Mouse (Mus musculus): ENCODE measurements around the gene Tsr3. TPM values are rescaled to one million over a fixed set of nuclear protein-coding genes. Genes with fewer than 3 reads are reported as not detected.
"Not testable (repeated sequence)": the region's sequence is repeated elsewhere in the genome, so short reads cannot be mapped to it uniquely, and the experiment has no call there.

Tsr3 gene
- 19.8 and 20.5 TPM in 2 replicates for total RNA-seq (2017)

DNA sequence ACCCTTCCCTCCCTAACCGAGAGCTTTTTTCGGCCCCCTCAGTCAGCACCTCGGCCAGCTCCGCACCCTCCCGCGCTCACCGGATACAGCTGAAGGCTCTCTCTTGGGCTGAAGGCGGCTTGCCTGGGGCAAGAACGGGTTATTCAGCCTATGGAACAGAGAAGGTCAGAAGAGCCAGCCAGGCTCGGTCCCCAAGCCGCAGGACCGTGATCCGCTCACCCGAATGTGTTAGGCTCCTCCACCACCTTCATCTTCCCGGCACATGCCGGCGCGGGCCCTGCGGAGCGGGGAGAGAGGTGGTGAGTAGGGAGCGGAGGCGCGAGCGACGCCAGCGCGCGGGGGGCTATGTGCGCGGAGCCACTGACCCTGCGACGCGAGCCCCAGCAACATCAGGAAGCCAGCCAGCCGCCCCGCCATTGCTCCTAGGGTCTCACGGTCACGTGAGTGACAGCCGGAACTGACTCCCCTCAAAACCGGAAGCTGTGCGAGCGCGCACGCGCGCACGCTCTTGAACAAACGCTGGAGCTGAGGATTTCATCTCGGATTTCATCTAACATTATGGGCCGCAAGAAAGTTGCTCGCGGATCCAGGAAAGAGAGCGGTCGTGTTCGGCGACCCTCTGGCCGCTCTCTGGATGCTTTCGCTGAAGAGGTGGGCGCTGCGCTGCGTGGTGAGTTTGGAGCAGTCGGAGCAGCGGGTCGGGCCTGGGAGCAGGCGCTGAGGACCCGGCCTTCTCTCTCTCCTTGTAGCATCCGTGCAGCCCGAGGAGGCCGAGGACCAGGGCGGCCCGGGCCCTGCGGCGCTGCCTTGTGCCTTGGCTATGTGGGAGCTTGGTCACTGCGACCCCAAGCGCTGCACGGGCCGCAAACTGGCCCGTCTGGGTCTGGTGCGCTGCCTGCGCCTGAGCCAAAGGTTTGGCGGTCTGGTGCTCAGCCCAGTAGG lies at the start of gene Tsr3, which contains the start of gene Gnptg:
TSS of gene Tsr3 (plus strand) at position 476 of the 942 bp plus-strand sequence.
TSS of gene Gnptg (minus strand) at position 430 of the 942 bp plus-strand sequence.
- peak; percentile 59 for ATAC-seq (ENCODE audit: extremely low read depth, insufficient number of reproducible peaks, low FRiP score, poor library complexity, severe bottlenecking)

DNA sequence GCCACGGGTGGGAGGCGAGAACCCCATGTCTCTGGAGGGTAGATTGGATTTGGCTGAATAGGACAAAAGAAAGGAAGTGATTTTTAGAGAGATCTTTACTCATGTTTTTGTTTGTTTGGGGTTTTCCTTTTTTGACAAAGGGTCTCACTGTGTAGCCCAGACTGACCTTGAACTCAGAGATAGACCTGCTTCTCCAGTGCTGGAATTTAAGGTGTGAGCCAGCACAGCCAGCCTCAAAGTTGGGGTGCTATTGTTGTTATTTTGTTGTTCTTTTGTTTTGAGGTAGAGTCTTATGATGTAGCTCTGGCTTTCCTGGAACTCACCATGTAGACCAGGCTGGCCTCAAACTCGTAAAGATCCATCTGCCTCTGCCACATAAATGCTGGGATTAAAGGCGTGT lies 37.6 kb upstream of the Tsr3 start:
- ATAC-seq (ENCODE audit: extremely low read depth, insufficient number of reproducible peaks, low FRiP score, poor library complexity, severe bottlenecking): no peak

DNA sequence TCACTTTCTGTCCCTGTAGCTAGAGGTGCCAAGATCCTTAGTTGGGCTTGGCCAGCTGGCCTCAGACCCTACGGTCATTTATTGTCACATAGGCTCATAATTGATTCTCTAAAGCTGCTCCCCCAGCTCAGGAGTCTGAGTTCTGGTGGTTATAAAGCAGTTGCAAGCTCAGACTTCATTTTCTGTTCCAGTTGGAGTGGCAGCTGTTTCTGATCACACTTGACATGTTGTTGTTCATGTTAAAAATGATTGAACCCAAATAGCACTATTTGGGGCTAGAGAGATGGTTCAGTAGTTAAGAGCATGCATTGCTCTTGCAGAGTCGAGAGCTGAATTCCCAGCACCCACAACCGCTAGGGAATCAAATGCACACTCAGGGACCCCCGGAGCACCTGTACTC lies 30.0 kb upstream of the Tsr3 start:
- no peak for ATAC-seq (ENCODE audit: extremely low read depth, insufficient number of reproducible peaks, low FRiP score, poor library complexity, severe bottlenecking)

DNA sequence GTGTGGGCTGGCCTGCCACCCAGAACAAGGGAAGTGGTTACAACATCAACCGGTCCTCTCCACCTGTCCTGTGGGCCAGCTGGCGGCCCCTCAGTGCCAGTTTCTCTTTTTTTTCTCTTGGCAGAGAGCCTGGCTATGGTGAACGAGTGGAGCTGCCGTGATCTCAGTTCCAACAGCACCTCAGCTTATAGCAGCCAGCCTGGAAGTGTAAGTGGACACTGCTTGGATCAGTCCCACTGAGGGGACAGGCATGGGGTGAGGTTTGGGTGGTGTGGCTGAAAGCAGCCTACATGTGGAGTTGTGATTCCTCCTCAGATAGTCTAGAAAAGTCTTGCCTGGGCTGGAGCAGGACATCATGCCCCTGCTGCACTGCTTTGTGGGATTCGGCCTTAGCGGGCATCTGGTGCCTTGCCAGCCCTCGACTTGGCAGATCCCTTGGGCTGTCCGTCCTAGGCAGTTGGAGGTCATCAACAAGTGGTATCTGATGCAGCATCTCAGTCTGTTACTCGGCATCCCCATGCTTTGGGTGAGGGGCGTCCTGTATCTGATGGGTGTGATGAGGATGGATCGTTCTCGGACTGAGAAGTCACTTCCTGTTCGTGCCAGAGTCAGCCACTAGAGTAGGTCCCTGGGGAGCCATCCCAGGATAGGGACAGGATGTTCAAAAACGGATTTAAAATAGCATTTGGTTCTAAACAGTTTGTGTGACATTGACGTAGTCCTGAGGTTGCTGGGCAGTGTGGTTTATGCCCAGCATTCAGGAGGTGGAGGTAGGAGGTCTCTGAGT lies 29.1 kb upstream of the Tsr3 start:
- no peak for ATAC-seq (ENCODE audit: extremely low read depth, insufficient number of reproducible peaks, low FRiP score, poor library complexity, severe bottlenecking)

GRCm38 (mm10) chr17:25211705-25212104 lies 28.3 kb upstream of the Tsr3 start:
- no peak for ATAC-seq (ENCODE audit: extremely low read depth, insufficient number of reproducible peaks, low FRiP score, poor library complexity, severe bottlenecking)

- ATAC-seq (ENCODE audit: extremely low read depth, insufficient number of reproducible peaks, low FRiP score, poor library complexity, severe bottlenecking): no peak
These were observed 24.5 kb upstream of the Tsr3 start for GRCm38 (mm10) chr17:25215431-25215830.

DNA sequence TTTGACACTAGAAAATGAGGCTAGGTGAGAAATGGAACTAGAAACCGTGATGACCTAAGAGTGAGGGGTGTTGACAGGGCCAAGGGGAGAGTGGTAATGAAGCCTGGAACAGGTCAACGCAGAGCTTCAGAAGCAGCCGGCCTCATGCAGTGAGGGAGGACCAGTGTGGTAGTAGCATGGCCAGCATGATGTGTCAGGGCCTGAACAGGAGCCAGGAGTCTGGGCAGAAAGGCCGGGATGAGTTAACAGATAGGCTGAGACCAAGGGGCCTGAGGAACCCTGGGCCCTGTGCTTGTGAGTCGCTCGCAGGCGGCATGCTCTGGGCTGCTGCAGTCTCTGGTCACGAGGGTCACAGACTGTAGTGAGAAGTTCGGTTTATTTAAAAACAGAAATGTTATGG lies 21.0 kb upstream of the Tsr3 start:
- no peak for ATAC-seq (ENCODE audit: extremely low read depth, insufficient number of reproducible peaks, low FRiP score, poor library complexity, severe bottlenecking)

GRCm38 (mm10) chr17:25219492-25220295 lies 20.3 kb upstream of the Tsr3 start:
- no peak for ATAC-seq (ENCODE audit: extremely low read depth, insufficient number of reproducible peaks, low FRiP score, poor library complexity, severe bottlenecking)

- no peak for ATAC-seq (ENCODE audit: extremely low read depth, insufficient number of reproducible peaks, low FRiP score, poor library complexity, severe bottlenecking)
These were observed 19.2 kb upstream of the Tsr3 start for GRCm38 (mm10) chr17:25220746-25221145.

DNA sequence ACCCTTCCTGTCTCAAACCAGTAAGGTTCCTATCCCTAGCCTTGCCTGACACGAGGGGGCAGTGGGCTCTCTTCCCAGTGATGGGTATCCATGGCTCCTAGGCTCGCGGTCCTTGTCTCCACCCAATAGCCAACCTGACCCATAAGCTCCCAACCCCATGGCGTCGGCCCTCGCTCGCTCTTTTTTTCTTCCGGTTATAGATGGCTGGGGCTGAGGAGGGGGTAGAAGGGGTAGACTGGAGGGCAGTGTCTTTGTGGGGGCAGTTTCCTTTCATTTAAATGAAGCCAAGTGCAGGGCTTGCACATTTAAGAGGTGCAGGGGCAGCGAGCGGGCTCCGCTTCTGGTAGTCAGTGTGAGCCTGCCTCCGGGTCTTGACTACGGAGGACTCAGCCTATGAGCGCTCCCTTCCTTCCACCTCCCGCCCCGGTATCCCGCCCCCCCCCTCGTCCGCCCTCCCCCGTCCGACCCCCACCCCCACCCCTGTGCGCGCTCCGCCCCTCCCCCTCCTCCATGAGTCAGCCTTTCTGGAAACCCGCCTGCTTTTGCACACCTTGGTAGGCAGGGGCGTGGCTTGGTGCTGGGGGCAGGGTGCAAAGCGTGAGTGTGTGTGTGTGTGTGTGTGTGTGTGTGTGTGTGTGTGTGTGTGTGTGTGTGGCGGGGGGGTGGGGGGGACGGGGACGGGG lies 18.0 kb upstream of the Tsr3 start:
- peak; percentile 42; the same call in 1 of the 2 replicates for ATAC-seq (ENCODE audit: extremely low read depth, insufficient number of reproducible peaks, low FRiP score, poor library complexity, severe bottlenecking)

DNA sequence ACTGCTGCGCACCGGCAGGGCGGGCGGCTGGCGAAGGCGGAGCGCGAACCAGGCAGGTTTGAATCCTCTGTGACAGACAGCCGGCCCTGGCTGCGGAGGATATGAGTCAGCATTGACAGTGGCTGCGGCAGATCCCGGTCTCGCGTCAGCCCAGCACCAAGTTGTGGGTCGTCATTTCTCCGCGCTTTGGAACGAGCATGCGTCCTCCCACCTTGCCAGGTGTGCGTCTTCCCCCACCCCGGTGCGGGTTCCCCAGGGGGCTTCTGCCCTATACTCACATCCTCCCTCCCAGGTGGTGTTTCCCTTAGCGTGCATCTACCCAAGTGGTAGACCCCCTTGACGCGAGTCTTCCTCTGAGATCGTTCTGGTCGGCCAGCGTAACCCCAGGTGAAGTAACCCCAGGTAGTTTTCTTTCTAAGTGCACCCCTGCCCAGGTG lies 17.4 kb upstream of the Tsr3 start:
- peak; percentile 53; the same call in 1 of the 2 replicates for ATAC-seq (ENCODE audit: extremely low read depth, insufficient number of reproducible peaks, low FRiP score, poor library complexity, severe bottlenecking)

DNA sequence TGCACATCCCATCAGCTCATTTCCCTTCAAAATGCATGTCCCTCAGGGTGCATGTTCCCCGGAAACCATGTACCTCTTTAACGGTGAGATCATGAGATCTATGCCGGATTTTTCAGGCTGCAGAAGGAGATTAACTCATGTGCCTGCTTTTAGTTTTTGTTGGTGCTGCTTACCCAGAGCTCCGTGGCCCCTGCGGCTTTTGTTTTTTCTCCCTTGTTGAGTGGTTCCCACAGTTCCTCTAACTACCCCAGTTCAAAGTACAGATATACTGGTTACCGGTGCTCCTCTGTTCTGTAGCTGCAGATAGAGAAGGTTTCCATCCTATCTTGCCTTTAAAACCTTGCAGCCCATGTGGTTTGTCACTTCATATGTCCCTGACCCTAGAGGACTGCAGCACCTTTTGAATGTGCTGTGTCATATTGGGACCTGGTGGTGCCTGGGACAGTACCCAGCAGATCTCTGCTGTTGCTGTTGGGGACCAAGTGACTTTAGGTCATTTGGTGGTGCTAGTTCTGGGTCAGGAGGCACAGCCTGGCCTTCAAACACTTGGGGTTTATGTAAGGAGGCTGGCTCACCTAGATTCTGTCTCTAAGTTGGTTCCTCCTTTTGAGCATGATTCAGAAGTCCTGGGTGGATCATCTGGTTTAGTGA lies 16.9 kb upstream of the Tsr3 start:
- no peak for ATAC-seq (ENCODE audit: extremely low read depth, insufficient number of reproducible peaks, low FRiP score, poor library complexity, severe bottlenecking)

DNA sequence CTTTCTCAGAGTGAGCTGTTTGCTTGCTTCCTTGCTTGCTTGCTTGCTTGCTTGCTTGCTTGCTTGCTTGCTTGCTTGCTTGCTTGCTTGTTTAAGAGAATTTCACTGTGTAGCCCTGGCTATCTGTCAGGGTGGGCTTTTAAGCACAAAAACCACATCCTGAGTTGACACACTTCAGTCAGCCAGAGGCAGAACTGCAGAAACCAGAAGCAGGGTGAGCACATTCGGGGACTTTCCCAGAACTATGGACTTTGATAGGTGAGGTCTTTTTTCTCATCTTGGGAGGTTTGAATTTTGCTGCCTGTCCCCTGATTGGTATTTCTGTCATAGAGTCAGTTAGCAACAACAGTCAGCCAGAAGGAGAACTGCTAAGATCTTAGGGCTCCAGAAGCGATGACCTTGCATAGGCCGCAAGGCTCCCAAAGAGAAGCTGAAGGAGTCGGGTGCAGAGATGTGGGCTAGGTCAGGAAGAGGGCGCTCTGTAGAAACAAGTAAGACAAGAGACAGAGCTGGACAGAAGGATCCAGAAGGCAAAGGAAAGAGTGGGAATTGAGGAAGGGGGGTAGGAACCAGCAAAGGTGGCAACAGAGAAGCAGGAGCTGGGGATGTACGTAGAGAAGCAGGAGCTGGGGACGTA lies 15.3 kb upstream of the Tsr3 start:
- ATAC-seq (ENCODE audit: extremely low read depth, insufficient number of reproducible peaks, low FRiP score, poor library complexity, severe bottlenecking): peak; percentile 37; the same call in 1 of the 2 replicates

GRCm38 (mm10) chr17:25225659-25226058 lies 14.3 kb upstream of the Tsr3 start:
- ATAC-seq (ENCODE audit: extremely low read depth, insufficient number of reproducible peaks, low FRiP score, poor library complexity, severe bottlenecking): no peak

DNA sequence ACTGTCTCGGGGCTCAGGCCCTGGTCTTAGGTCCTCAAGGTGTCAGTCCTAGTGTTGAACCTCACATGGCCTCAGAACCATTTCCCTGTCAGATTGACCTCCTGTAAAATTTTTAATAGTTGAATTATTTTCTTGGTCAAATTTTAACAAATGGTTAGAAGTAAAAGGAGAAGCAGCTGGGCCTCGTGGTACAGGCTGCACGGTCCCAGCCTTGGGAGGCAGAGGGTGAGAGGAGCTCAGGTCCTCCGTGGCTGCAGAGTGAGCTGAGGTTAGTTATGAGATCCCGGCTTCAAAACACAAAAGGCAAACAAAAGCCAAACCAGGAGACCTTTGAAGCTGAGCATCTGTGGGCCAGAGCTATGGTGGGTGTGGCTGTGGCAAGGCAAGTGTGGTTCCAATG lies 12.0 kb upstream of the Tsr3 start:
- no peak for ATAC-seq (ENCODE audit: extremely low read depth, insufficient number of reproducible peaks, low FRiP score, poor library complexity, severe bottlenecking)

DNA sequence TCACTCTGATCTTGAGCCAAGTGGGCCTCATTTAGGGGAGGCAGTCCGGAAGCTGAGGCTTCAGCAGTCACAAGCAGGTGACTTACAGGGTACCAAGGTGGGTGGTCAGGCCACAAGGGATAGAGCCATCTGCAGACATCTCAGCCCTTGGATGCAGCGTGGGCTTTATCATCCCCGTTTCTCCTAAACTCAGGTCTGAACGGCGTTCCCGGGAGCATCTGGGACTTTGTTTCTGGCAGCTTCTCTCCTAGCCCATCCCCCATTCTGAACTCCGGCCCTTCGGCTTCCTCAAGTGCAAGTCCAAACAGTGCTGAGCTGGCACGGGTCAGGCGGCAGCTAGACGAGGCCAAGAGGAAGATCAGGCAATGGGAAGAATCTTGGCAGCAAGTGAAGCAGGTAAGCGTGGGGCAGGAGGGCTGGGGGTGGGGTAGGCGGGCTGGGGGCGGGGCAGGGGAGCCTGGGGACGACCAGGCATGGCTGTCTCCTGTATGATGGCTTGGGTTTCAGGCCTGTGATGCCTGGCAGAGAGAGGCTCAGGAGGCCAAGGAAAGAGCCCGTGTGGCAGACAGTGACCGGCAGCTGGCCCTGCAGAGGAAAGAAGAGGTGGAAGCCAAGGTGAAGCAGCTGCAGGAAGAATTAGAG lies 9.8 kb upstream of the Tsr3 start:
- not testable (repeated sequence) for ATAC-seq (ENCODE audit: extremely low read depth, insufficient number of reproducible peaks, low FRiP score, poor library complexity, severe bottlenecking)

- ATAC-seq (ENCODE audit: extremely low read depth, insufficient number of reproducible peaks, low FRiP score, poor library complexity, severe bottlenecking): no peak
These were observed 9.3 kb upstream of the Tsr3 start for GRCm38 (mm10) chr17:25230700-25231099.

Measured in neutrophil, adult 5-6 weeks (primary cell).